Mouse (Mus musculus): ENCODE measurements around the gene Pabpn1l. TPM values are rescaled to one million over a fixed set of nuclear protein-coding genes. Genes with fewer than 3 reads are reported as not detected.
"Not testable (repeated sequence)": the region's sequence is repeated elsewhere in the genome, so short reads cannot be mapped to it uniquely, and the experiment has no call there.

The Pabpn1l gene
- polyA plus RNA-seq, 1 experiment: not detected

DNA sequence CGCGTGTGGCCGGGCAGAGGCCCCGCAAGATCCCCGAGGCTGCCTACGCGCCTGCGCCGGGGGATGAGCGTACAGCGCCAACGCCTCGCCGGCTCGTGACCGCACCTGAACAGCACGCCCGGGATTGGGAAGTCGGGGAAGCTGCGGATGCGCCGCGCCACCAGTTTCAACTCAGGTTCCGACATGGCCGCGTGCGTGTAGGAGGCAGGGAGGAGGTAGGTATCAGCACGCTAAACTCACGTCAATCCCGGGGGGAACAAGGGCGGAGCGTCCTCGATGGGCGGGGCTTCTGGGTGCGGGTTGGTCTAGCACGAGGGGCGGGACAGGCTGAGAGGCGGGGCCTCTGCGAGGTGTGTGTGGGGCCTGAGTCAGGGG is 45.9 kb downstream of the Pabpn1l start, which contains the start of gene Aprt:
Aprt (minus strand) TSS at position 262 of the 375 bp plus-strand sequence.
- peak; percentile 80 for DNase-seq (ENCODE audit: low spot score)

DNA sequence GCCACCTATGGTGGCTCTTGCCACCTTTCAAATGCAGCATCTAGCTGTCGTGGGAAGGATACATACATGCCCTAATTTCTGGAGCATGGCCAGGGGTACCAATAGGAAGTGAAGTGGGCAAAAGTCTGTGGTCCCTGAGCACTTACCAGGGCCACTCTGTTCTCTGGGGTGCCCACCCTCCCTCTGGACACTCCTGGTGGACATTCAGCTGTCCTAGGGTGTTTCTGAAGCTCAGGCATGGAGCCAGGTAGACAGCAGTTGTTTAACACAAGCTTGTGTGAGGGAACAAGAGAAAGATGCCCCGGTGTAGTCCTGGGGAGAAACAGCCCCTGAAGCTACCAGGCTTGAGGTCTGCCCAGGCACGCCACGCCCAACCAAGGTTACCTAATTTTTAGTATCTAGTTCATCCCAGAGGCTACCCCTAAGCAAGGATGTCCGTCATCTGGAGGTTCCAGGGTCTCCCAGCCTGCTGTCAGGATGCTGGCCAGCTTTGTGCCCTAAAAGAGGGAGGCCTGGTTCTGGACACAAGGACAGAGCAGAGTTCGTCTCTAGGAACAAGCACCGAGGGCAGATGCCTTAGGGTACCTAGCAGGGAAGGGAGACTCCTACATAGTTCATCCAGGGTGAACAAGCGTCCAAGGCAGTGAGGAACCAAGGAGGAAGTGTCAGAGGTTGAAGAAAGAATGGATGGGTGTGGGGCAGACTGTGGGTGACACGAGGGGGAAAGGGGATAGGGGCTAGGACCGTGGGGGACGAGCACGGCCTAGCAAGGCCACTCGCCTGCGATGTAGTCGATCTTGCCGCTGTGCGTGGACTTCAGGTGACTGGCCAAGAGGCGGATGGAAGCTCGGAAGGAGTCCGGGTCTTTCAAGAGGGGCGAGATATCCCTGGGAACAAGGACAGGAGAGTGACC is 46.5 kb downstream of the Pabpn1l start:
- no peak for DNase-seq (ENCODE audit: low spot score)

DNA sequence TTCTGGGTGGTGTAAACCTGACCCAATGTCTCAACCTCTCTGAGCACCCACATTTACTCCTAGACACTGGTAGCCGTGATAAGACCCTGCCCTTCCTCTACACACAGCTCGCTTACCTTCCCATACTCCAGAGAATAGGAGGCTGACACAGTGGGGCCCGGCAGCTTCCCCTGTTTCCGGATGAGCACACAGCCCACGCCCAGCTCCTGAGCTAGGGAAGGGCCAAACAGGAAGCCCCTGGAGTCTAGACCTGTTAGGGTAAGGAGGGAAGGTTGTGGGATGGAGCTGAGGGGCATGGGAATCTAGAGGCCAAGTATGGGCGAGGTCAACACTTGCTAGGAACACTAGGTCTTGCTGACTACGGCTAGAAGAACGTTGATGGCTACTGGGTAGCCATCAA is 47.3 kb downstream of the Pabpn1l start:
- DNase-seq (ENCODE audit: low spot score): no peak

DNA sequence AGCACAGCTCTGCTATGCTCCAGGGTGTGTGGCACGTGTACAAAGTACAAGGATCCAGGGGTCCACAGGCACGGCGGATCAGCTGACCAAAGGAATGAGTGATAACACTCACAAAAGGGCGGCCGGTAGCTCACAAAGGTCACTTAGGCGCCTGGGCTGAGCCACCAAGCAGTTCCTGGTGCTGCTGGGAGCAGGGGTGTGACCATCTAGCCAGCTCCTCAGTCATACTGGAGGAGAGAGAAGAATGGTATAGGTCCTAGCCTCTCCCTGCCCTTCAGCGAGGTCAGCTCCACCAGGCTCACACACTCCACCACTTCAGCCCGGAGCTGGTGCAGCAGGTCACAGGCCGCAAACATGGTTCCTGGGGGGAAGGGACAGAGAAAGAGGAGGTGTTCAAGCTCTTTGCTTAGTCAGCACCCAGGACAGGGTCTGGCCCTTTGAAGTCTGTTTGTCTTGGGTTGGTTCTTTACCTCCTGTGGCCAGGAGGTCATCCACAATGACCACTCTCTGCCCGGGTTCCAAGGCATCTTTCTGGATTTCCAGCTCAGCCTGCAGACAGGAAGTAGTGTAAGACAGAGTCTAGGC is 47.8 kb downstream of the Pabpn1l start:
- DNase-seq (ENCODE audit: low spot score): no peak

DNA sequence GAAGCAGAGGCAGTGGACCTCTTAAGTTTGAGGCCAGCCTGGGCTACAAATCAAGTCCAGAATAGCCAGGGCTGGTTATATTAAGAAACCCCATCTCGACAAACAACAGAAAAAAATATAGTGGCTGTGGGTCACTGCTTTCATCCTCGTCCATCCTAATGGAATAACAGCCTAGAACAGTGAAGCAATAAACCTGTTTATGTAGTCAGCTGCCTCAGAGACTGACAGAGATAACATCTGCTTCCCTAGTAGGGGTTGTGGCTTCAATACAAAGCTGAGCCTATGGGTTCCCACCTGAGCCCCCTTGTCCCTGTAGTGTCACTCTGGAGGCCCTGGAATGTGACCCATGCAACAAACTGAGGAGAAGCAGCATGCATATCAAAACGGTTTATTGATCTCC is 48.3 kb downstream of the Pabpn1l start:
- DNase-seq (ENCODE audit: low spot score): no peak

DNA sequence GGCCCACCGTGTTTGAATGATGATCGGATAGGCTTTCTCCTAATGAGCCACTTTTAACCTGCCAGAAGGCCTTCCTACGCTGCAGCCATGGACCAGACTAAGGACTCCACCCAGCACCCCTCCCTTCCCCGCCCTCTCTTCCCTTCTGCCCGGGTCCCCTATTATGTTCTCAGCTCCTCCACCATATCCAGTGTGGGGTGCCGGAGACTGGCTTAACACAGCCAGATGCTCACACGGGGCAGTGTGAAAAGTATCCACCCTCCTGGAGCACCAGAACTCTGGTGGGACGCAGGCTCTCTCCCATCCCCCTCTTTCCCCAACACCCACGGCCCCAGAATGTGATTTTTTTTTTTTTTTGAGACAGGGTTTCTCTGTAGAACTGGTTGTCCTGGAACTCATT is 49.0 kb downstream of the Pabpn1l start:
- no peak for DNase-seq (ENCODE audit: low spot score)

DNA sequence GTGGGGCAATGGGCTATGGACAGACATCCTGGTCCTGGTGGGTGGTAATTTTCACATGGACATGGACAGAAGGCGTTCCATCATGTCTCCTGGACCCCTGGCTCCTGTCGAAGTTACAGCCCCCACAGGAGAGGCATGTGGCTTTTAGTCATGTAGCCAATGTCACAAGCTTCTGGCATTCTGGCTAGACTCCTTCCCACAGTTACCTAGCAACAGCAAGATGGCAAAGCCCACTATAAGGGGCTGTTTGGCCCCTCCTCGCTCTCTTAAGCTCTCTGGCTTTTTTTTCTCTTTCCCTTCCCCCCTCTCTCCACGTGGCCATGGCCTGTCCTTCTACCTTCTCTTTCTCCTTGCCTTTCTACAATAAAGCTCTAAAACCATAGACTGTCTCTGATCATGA is 49.4 kb downstream of the Pabpn1l start:
- not testable (repeated sequence) for DNase-seq (ENCODE audit: low spot score)

DNA sequence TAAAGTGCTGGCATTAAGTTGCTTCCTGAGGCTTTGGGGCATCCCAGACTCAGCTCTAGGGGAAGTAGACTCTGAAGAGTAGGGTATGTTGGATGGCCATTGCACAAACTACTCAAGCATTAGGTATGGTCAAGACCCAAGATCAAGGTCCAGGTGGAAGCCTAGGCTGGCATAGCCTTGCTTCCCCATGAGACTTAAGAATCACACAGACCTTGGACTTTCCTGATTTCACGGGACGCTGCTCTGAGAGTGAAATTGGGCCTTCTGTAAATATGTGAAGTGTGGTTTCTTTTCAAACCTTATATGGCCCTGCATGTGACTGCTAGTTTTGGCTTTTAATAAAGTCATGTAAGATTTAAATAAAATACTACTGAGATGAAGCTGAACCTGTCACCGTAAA is 49.8 kb downstream of the Pabpn1l start:
- DNase-seq (ENCODE audit: low spot score): no peak

DNA sequence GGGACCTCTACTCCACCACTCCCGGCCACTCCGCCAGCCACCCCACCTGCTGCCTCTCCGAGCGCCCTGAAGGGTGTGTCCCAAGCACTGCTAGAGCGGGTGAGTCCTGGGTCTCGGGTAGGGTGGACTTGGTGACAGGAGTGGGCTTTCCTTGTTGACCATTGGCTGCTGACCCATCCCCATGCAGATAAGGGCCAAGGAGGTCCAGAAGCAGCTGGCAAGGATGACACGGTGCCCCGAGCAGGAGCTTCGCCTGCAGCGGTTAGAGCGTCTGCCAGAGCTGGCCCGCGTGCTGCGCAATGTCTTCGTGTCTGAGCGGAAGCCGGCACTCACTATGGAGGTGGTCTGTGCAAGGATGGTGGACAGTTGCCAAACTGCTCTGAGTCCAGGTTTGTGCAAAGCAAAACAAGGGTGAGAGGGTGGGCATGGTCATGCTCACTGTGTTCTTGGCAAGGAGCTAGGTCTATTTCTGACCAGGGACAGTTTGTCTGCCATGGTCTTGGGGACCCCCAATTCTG is 50.7 kb downstream of the Pabpn1l start:
- DNase-seq (ENCODE audit: low spot score): no peak

DNA sequence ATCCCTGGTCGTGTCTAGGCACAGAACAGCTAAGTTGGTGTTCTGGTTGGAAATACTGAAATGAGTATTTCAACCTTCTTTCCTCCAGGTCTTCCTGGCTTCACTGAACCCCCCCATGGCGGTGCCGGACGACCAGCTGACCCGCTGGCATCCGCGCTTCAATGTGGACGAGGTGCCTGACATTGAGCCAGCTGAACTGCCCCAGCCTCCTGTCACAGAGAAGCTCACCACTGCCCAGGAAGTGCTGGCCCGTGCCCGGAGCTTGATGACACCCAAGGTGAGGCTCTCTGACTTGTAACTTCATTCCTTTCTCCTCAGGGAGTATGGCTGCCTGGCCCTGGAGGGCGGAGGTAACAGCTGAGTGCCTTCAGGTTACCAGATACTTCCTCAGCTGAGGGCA is 51.4 kb downstream of the Pabpn1l start:
- DNase-seq (ENCODE audit: low spot score): no peak

DNA sequence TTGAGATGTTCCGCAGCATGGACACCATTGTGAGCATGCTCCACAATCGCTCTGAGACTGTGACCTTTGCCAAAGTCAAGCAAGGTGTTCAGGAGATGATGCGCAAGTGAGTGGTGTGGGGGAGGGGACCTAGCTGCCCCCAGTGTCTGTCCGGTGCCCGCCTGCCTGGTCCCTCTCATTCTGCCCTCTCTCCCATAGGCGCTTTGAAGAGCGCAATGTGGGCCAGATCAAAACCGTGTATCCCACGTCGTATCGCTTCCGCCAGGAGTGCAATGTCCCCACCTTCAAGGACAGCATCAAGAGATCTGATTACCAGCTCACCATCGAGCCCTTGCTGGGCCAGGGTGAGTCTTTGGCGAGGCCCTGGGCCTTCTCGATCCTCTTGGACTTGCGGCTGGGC is 52.5 kb downstream of the Pabpn1l start:
- no peak for DNase-seq (ENCODE audit: low spot score)

Other genes with a start within 250 kb of the Pabpn1l start
- 26.4 and 29.9 TPM in 2 replicates for gene Zc3h18, start 246.1 kb downstream of the Pabpn1l start, polyA plus RNA-seq (2012; rRNA removed)
- not detected in 2 replicates for gene Il17c, start 200.7 kb downstream of the Pabpn1l start, polyA plus RNA-seq (2012; rRNA removed)
- gene Cyba, start 189.8 kb downstream of the Pabpn1l start, polyA plus RNA-seq (2012; rRNA removed): 115 and 130 TPM in 2 replicates
- gene Mvd, start 179.3 kb downstream of the Pabpn1l start, polyA plus RNA-seq (2012; rRNA removed): 18.0 and 26.0 TPM in 2 replicates
- 2.9 and 3.2 TPM in 2 replicates for gene Snai3, start 162.0 kb downstream of the Pabpn1l start, polyA plus RNA-seq (2012; rRNA removed)
- gene Rnf166, start 146.7 kb downstream of the Pabpn1l start, polyA plus RNA-seq (2012; rRNA removed): 61.1 and 64.7 TPM in 2 replicates
- 27.6 and 33.1 TPM in 2 replicates for gene Ctu2, start 146.6 kb downstream of the Pabpn1l start, polyA plus RNA-seq (2012; rRNA removed)
- gene Piezo1, start 71.4 kb downstream of the Pabpn1l start, polyA plus RNA-seq (2012; rRNA removed): 68.9 and 70.9 TPM in 2 replicates
- 6.6 and 9.9 TPM in 2 replicates for gene Cdt1, start 54.7 kb downstream of the Pabpn1l start, polyA plus RNA-seq (2012; rRNA removed)
- 88.1 and 93.0 TPM in 2 replicates for gene Aprt, start 45.8 kb downstream of the Pabpn1l start, polyA plus RNA-seq (2012; rRNA removed)
- gene Galns, start 11.3 kb downstream of the Pabpn1l start, polyA plus RNA-seq (2012; rRNA removed): 16.2 and 20.8 TPM in 2 replicates
- gene Trappc2l, start 11.1 kb downstream of the Pabpn1l start, polyA plus RNA-seq (2012; rRNA removed): 108 and 113 TPM in 2 replicates
- gene Cbfa2t3, start 76.4 kb upstream of the Pabpn1l start, polyA plus RNA-seq (2012; rRNA removed): 0.95 and 4.0 TPM in 2 replicates
- 14.2 and 14.4 TPM in 2 replicates for gene Acsf3, start 152.7 kb upstream of the Pabpn1l start, polyA plus RNA-seq (2012; rRNA removed)
- gene Cdh15, start 225.2 kb upstream of the Pabpn1l start, polyA plus RNA-seq (2012; rRNA removed): 0.06 and 0.09 TPM in 2 replicates